Mouse (Mus musculus) lung, adult 10 weeks (tissue): ENCODE measurements around the gene Gm6793. TPM values are rescaled to one million over a fixed set of nuclear protein-coding genes. Genes with fewer than 3 reads are reported as not detected.

Source experiments
- polyA plus RNA-seq: library from polyadenylated mRNA; stranded (reverse); fragments of 350-450 nt; fragmentation: Illumina TruSeq; extraction: RNeasy Lipid Tissue Mini Kit (QIAGEN cat#74804); gene quantifications from one replicate; pipeline ENCODE4 v1.2.3, GENCODE M21; 2014; ENCODE audit warnings: low read depth, low replicate concordance; ENCODE audit not compliant: insufficient read depth

The Gm6793 gene
- polyA plus RNA-seq = not detected

DNA sequence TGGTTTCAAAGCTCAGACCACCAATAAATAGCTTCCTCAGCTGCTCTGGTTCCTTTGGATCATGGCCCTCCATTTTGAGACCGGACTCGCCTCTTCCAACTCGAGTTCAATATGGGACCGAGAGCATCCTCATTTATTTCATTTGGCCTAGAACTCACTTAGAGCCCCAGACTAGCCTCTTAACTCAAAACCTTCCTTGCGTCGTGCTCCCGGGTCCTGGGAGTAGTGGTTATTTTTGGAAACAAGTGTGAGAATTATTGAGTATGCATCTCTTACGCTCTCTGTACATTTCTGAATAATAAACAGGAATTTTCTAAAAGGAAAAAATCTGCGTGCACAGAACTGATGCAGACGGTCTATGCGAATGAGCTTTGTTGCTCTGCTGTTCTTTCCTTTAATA is at the start of gene Gm6793:
TSS of gene Gm6793 (minus strand) at position 101 of the 400 bp plus-strand sequence.

DNA sequence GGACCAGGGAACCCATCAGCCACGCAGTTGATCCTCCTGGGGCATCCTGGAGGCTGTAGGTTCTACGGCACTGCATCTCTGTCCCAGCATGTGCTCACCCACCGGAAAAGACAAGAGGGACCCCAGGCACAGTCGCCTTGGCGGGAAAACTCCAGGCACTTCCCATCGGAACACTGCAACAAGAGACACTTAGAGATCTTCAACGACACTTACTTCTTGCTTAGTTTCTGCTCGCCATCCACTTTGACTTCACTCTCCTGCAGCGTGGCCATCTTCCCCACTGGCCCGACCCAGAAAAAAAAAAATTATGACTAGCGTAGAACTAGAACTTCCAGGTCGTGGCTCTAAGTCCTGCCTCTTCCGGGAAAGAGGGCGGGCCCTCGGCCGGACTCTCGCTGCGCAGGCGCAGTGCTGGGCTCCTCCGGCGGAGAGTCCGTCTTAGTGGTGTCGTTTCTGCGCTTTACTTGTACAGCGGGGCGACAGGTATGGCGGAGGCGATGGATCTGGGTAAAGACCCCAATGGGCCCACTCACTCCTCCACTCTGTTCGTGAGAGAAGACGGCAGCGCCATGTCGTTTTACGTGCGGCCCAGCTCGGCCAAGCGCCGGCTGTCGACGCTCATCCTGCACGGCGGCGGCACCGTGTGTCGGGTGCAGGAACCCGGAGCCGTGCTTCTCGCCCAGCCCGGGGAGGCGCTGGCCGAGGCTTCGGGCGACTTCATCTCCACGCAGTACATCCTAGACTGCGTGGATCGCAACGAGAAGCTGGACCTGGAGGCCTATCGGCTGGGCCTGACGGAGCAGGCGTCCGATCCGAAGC is 3.6 kb downstream of the Gm6793 start, which contains the start of the genes Kars and Terf2ip:
TSS of gene Kars (minus strand) at position 327 of the 819 bp plus-strand sequence.
TSS of gene Terf2ip (plus strand) at position 402 of the 819 bp plus-strand sequence.

DNA sequence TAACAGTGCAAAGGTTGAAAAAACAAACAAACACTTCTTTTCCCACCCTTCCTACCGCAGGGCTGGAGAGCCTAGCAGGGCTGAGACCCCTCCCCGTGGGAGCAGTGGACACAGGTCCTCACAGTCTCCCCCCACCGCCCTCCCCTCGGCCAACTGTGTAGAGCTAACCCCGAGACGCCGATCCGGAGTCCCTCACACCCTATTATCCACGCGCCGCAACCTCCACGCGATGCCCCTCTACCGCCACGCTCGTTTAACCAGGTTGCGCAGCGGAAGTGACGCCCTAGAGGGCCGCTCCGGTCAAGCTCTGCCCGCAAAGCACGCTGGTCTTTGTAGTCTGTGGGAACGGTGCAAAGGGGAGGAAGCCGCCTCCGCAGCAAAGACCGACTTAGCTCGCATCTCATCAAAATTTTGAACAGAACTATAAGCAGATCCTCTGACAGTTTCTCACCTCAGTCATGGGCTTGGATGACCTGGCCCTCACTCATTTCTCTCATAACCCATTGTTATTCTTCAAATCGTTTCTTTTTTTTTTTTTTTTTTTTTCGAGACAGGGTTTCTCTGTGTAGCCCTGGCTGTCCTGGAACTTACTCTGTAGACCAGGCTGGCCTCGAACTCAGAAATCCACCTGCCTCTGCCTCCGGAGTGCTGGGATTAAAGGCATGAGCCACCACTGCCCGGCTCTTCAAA is 22.7 kb downstream of the Gm6793 start, which contains the start of gene Adat1:
TSS of gene Adat1 (minus strand) at position 290 of the 690 bp plus-strand sequence.

Other genes starting within 250 kb of the Gm6793 start
- 95.5 TPM for gene Cfdp1, start 160.7 kb downstream of the Gm6793 start, polyA plus RNA-seq
- 4.8 TPM for gene Tmem170, start 138.3 kb downstream of the Gm6793 start, polyA plus RNA-seq
- 1.1 TPM for gene Chst5, start 104.6 kb downstream of the Gm6793 start, polyA plus RNA-seq
- gene Tmem231, start 81.2 kb downstream of the Gm6793 start, polyA plus RNA-seq = 3.5 TPM
- 215 TPM for gene Gabarapl2, start 74.3 kb downstream of the Gm6793 start, polyA plus RNA-seq
- 1.7 TPM for gene Adat1, start 22.7 kb downstream of the Gm6793 start, polyA plus RNA-seq
- 45.5 TPM for gene Kars, start 3.7 kb downstream of the Gm6793 start, polyA plus RNA-seq
- 11.1 TPM for gene Terf2ip, start 3.6 kb downstream of the Gm6793 start, polyA plus RNA-seq